Mouse (Mus musculus): ENCODE results near the gene Gm17490. TPM values are rescaled to one million over a fixed set of nuclear protein-coding genes. Genes with fewer than 3 reads are reported as not detected.

Gm17490 gene
- total and polyA plus RNA-seq, 2 experiments from 2014 or later = not detected

DNA sequence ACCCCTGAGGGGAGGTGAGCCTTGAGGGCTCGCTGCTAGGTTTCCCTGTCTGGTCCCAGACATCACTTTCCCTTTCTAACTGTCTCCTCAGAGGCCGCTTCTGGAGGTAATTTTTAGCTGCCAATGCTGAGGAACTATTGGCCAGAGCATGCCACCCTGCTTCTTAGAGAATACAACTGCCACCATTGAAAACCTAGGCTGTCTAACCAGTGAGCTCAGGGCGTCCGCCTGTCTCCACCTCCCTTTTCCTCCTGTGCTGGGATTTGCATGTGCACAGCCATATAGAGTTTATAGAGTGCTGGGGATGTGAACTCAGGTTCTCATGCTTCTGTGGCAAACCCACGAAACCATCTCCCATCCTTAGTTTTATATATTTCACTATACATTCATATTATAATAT, 27.7 kb upstream of the Gm17490 start:
- TF ChIP-seq EP300 (IDR thresholded peaks at IDR 0.05; ENCODE audit: low read depth) (no peak), CTCF (IDR thresholded peaks at IDR 0.05; ENCODE audit: low read depth) (no peak)
- WGBS = 77% methylated on average over 5 of the region's 5 CpGs

GRCm38 (mm10) chr2:11653330-11653729, 27.3 kb upstream of the Gm17490 start:
- 28% methylated on average over 6 of the region's 6 CpGs for WGBS
- no peaks in the 10 kb centered on the region for H3K36me3 ChIP-seq (replicated peaks; ENCODE audit: control insufficient read depth, insufficient read depth, low read length)
- no peaks in the 10 kb centered on the region for H3K27me3 ChIP-seq (ENCODE audit: control insufficient read depth, insufficient read depth, low read length)
- H3K9ac ChIP-seq (replicated peaks; ENCODE audit: low read depth, low read length) = no peak overlapping the region
- H3K9me3 ChIP-seq (replicated peaks; ENCODE audit: control insufficient read depth, low read length) = no peaks in the 10 kb centered on the region
- no peak for ATAC-seq (ENCODE audit: insufficient read depth, low read depth)
- no peak overlapping the region; the same call in 1 of the 2 replicates for H3K27ac ChIP-seq (ENCODE audit: low read depth)
- DNase-seq (ENCODE audit: low spot score) = no peak
- TF ChIP-seq CTCF (IDR thresholded peaks at IDR 0.05; ENCODE audit: low read depth) (no peak), EP300 (IDR thresholded peaks at IDR 0.05; ENCODE audit: low read depth) (no peak)
- H3K4me3 ChIP-seq (ENCODE audit: low read depth, low read length) = no peak overlapping the region
- no peaks in the 10 kb centered on the region for H3K4me1 ChIP-seq (ENCODE audit: control insufficient read depth, insufficient read depth)
- H3K4me2 ChIP-seq (ENCODE audit: low read depth, low read length) = no peak overlapping the region

More for the DNA sequence above, 27.7 kb upstream of the Gm17490 start:
- no peak overlapping the region for H3K4me3 ChIP-seq (ENCODE audit: low read depth, low read length)
- no peak for DNase-seq (ENCODE audit: low spot score)
- ATAC-seq (ENCODE audit: insufficient read depth, low read depth) = no peak
- no peak overlapping the region for H3K4me2 ChIP-seq (ENCODE audit: low read depth, low read length)
- no peaks in the 10 kb centered on the region for H3K9me3 ChIP-seq (replicated peaks; ENCODE audit: control insufficient read depth, low read length)
- no peaks in the 10 kb centered on the region for H3K4me1 ChIP-seq (ENCODE audit: control insufficient read depth, insufficient read depth)
- H3K36me3 ChIP-seq (replicated peaks; ENCODE audit: control insufficient read depth, insufficient read depth, low read length) = no peaks in the 10 kb centered on the region
- H3K27ac ChIP-seq (ENCODE audit: low read depth) = no peak overlapping the region; the same call in 1 of the 2 replicates
- H3K27me3 ChIP-seq (ENCODE audit: control insufficient read depth, insufficient read depth, low read length) = no peaks in the 10 kb centered on the region
- no peak overlapping the region for H3K9ac ChIP-seq (replicated peaks; ENCODE audit: low read depth, low read length)

DNA sequence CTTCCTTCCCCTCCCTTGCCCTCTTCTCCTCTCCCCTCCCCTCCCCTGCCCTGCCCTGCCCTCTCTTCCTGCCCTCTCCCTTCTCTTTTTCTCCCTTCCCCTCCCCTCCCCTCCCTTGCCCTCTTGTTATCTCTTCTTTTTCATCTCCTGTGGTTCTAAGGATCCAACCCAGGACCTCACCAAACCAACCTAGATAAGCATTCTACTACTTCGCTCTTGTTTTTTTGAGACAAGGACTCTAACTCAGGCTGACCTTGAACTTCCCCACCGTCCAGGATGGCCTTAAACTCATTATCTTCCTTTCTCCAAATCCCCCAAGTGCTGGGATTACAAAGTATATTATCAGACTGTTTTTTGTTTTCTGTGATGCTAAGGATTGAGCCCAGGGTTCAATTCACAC, 26.7 kb upstream of the Gm17490 start:
- Histone ChIP-seq H3K4me3 (ENCODE audit: low read depth, low read length) (no peak overlapping the region), H3K9ac (replicated peaks; ENCODE audit: low read depth, low read length) (no peak overlapping the region), H3K9me3 (replicated peaks; ENCODE audit: control insufficient read depth, low read length) (no peaks in the 10 kb centered on the region), H3K4me1 (ENCODE audit: control insufficient read depth, insufficient read depth) (no peaks in the 10 kb centered on the region), H3K27ac (ENCODE audit: low read depth) (no peak overlapping the region), H3K4me2 (ENCODE audit: low read depth, low read length) (no peak overlapping the region), H3K36me3 (replicated peaks; ENCODE audit: control insufficient read depth, insufficient read depth, low read length) (no peaks in the 10 kb centered on the region), H3K27me3 (ENCODE audit: control insufficient read depth, insufficient read depth, low read length) (no peaks in the 10 kb centered on the region)
- TF ChIP-seq CTCF (IDR thresholded peaks at IDR 0.05; ENCODE audit: low read depth) (no peak), EP300 (IDR thresholded peaks at IDR 0.05; ENCODE audit: low read depth) (no peak)
- ATAC-seq (ENCODE audit: insufficient read depth, low read depth) (no peak), DNase-seq (ENCODE audit: low spot score) (no peak)
- WGBS = 47% methylated on average over 2 of the region's 2 CpGs

GRCm38 (mm10) chr2:11652196-11652595, 26.1 kb upstream of the Gm17490 start:
- Histone ChIP-seq H3K27me3 (ENCODE audit: control insufficient read depth, insufficient read depth, low read length) (no peaks in the 10 kb centered on the region), H3K27ac (ENCODE audit: low read depth) (no peak overlapping the region), H3K4me2 (ENCODE audit: low read depth, low read length) (no peak overlapping the region), H3K36me3 (replicated peaks; ENCODE audit: control insufficient read depth, insufficient read depth, low read length) (no peaks in the 10 kb centered on the region), H3K9me3 (replicated peaks; ENCODE audit: control insufficient read depth, low read length) (no peaks in the 10 kb centered on the region), H3K4me1 (ENCODE audit: control insufficient read depth, insufficient read depth) (no peaks in the 10 kb centered on the region), H3K4me3 (ENCODE audit: low read depth, low read length) (no peak overlapping the region), H3K9ac (replicated peaks; ENCODE audit: low read depth, low read length) (no peak overlapping the region)
- TF ChIP-seq CTCF (IDR thresholded peaks at IDR 0.05; ENCODE audit: low read depth) = no peak
- TF ChIP-seq EP300 (IDR thresholded peaks at IDR 0.05; ENCODE audit: low read depth) = no peak
- ATAC-seq (ENCODE audit: insufficient read depth, low read depth) = no peak
- DNase-seq (ENCODE audit: low spot score) = no peak
- 79% methylated on average over 3 of the region's 3 CpGs for WGBS

DNA sequence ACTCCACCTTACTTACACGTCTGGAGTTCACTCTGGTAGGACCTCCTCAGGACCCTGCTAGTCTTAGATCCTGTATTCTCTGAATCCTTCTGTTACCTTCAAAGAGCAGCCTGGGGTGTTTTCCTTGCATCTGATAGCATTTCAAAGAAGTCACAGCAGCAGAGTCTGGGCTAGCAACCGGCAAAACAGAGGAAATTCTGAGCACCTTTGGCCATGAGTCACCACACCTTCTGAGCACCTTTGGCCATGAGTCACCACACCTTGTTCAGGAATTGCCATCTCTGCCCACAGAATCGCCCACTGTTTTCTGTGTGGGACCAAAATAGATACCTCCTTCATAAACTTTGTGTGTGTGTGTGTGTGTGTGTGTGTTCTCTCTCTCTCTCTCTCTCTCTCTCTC, 25.4 kb upstream of the Gm17490 start:
- TF ChIP-seq CTCF (IDR thresholded peaks at IDR 0.05; ENCODE audit: low read depth) (no peak), EP300 (IDR thresholded peaks at IDR 0.05; ENCODE audit: low read depth) (no peak)
- no peaks in the 10 kb centered on the region for H3K9me3 ChIP-seq (replicated peaks; ENCODE audit: control insufficient read depth, low read length)
- no peak overlapping the region for H3K4me2 ChIP-seq (ENCODE audit: low read depth, low read length)
- ATAC-seq (ENCODE audit: insufficient read depth, low read depth) (no peak), DNase-seq (ENCODE audit: low spot score) (no peak)
- no peak overlapping the region for H3K4me3 ChIP-seq (ENCODE audit: low read depth, low read length)
- no peaks in the 10 kb centered on the region for H3K4me1 ChIP-seq (ENCODE audit: control insufficient read depth, insufficient read depth)
- no peaks in the 10 kb centered on the region for H3K27me3 ChIP-seq (ENCODE audit: control insufficient read depth, insufficient read depth, low read length)
- H3K27ac ChIP-seq (ENCODE audit: low read depth) = no peak overlapping the region
- H3K9ac ChIP-seq (replicated peaks; ENCODE audit: low read depth, low read length) = no peak overlapping the region
- H3K36me3 ChIP-seq (replicated peaks; ENCODE audit: control insufficient read depth, insufficient read depth, low read length) = no peaks in the 10 kb centered on the region
- WGBS = 27% methylated on average over 3 of the region's 3 CpGs

DNA sequence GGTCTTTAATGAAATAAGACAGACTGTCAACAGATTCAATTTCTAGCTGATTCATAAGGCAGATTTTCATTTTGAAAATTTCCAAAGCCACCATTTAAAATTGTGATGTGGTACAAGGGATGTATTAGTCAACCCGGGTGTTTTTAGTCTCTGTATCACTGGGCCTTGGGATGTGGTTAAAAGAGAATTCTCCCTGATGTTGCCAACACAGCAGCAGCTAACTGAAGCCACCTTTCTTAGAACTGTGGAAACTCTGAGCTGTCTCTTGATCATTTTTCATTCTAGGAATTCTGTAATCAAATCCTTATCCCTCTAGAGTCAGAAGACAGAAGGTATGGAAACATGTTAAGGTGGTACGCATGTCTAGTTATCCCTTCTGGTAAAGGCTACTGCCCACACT, 19.2 kb upstream of the Gm17490 start:
- H3K4me1 ChIP-seq (ENCODE audit: control insufficient read depth, insufficient read depth) = no peaks in the 10 kb centered on the region
- H3K9ac ChIP-seq (replicated peaks; ENCODE audit: low read depth, low read length) = no peak overlapping the region
- ATAC-seq (ENCODE audit: insufficient read depth, low read depth) (no peak), DNase-seq (ENCODE audit: low spot score) (no peak)
- no peaks in the 10 kb centered on the region for H3K36me3 ChIP-seq (replicated peaks; ENCODE audit: control insufficient read depth, insufficient read depth, low read length)
- H3K27ac ChIP-seq (ENCODE audit: low read depth) = no peak overlapping the region
- H3K27me3 ChIP-seq (ENCODE audit: control insufficient read depth, insufficient read depth, low read length) = no peaks in the 10 kb centered on the region
- TF ChIP-seq CTCF (IDR thresholded peaks at IDR 0.05; ENCODE audit: low read depth) (no peak), EP300 (IDR thresholded peaks at IDR 0.05; ENCODE audit: low read depth) (no peak)
- H3K4me3 ChIP-seq (ENCODE audit: low read depth, low read length) = no peak overlapping the region
- H3K4me2 ChIP-seq (ENCODE audit: low read depth, low read length) = no peak overlapping the region
- H3K9me3 ChIP-seq (replicated peaks; ENCODE audit: control insufficient read depth, low read length) = no peaks in the 10 kb centered on the region
- WGBS = 82% methylated on average over 2 of the region's 2 CpGs

Data from heart, postnatal 0 days (tissue).